8 mouse cellular contexts compared by ENCODE assay signal in genomic region chr1:172126376-172127347, GRCm38 (mm10). TPM values are rescaled to one million over a fixed set of nuclear protein-coding genes. Genes with fewer than 3 reads are reported as not detected.
DNase-seq lines count a peak whose midpoint lies in the region; ATAC-seq lines count a peak whose summit lies in the region.

TSS of gene Pex19 (plus strand) at chr1:172126755.

- no peaks in the 10 kb centered on the region for H3K27me3 ChIP-seq in intestine, embryonic 15.5 days (replicated peaks)

- H3K9ac ChIP-seq in intestine, embryonic 15.5 days, result peak within 1 kb of the TSS; percentile 68

- H3K9me3 ChIP-seq in intestine, embryonic 15.5 days, result no peaks in the 10 kb centered on the region

- peaks cover 12% of the 10 kb centered on the region; the same call in 1 of the 2 replicates for H3K4me1 ChIP-seq in intestine, embryonic 15.5 days (replicated peaks)

- peak; percentile 89 for DNase-seq in adrenal gland, postnatal 10 days
- peak; percentile 81 for DNase-seq in embryo, embryonic 11.5 days (ENCODE audit: low read depth, low spot score)
- DNase-seq in gastrocnemius, postnatal 36 days, result peak; percentile 59 to 64
- peak; percentile 69 to 82 for DNase-seq in left cerebral cortex, postnatal 14 days (ENCODE audit: low spot score in 2 of 2)
- peak; percentile 82 for DNase-seq in right cerebral cortex, postnatal 25 days
- DNase-seq in yolk sac, embryonic 10.5 days (ENCODE audit: low spot score), result peak; percentile 93

- peak within 1 kb of the TSS; percentile 8; the same call in 1 of the 2 replicates for H3K27ac ChIP-seq in intestine, embryonic 15.5 days

- WGBS in intestine, embryonic 15.5 days, result under 1% methylated on average over 42 of the region's 42 CpGs

- peak within 1 kb of the TSS; percentile 80 for H3K4me2 ChIP-seq in intestine, embryonic 15.5 days (replicated peaks)

- intact Hi-C loops in gastrocnemius, postnatal 36 days (cut with DNase I), result no loop called here
- intact Hi-C loops in left cerebral cortex, postnatal 14 days (cut with DNase I), result no loop called here

- ATAC-seq in intestine, embryonic 15.5 days, result peak; percentile 97
- ATAC-seq in megakaryocyte-erythroid progenitor cell, adult 5-6 weeks (replicated peaks; ENCODE audit: low FRiP score, low TSS enrichment, poor library complexity, severe bottlenecking), result peak; percentile 83

- peak within 1 kb of the TSS; percentile 56 for H3K4me3 ChIP-seq in intestine, embryonic 15.5 days (replicated peaks)

- peaks cover 32% of the 10 kb centered on the region for H3K36me3 ChIP-seq in intestine, embryonic 15.5 days

RNA-seq across cellular contexts. Expression of gene Pex19, which starts in this region (rescaled TPM):
- 100 to 1,000 TPM; 154 to 172 TPM for total RNA-seq in adrenal gland, postnatal 10 days (2021)
- total RNA-seq in gastrocnemius, postnatal 36 days (2021), result 10 to 100 TPM; 73.9 to 77.5 TPM
- polyA plus RNA-seq in intestine, embryonic 15.5 days (2015; fragmentation: Nextera tagmentation; extraction: Ambion mirVana), result 143 and 144 TPM in 2 replicates
- 100 to 1,000 TPM; 105 to 108 TPM for total RNA-seq in left cerebral cortex, postnatal 14 days (2021)
- 31.6 and 53.9 TPM in 2 replicates for total RNA-seq in megakaryocyte-erythroid progenitor cell, adult 5-6 weeks (2014; fragmentation: Nextera tagmentation)
- total RNA-seq in megakaryocyte-erythroid progenitor cell, adult 5-6 weeks (2017), result 45.1 and 48.2 TPM in 2 replicates

Comparison
In these comparisons a context has a peak if more than half of its experiments do, and no peak if none do; other contexts are left out.
1. Peak in every context shown above with its lines: DNase-seq, ATAC-seq, H3K4me3 ChIP-seq and H3K27ac ChIP-seq.